Mouse (Mus musculus) erythroblast, embryonic 14.5 days (primary cell): Measurements from ENCODE around the gene Ppm1l.

Source experiments
- GATA1 ChIP-seq: IDR thresholded peaks from 2 replicates; pipeline ENCODE4 v1.6.1; 2012; ENCODE audit warnings: low read length, inconsistent platforms, mixed read lengths
- TAL1 ChIP-seq: IDR thresholded peaks from 3 replicates; pipeline ENCODE4 v1.6.1; 2012; ENCODE audit warnings: low read length, inconsistent platforms, mixed read lengths

DNA sequence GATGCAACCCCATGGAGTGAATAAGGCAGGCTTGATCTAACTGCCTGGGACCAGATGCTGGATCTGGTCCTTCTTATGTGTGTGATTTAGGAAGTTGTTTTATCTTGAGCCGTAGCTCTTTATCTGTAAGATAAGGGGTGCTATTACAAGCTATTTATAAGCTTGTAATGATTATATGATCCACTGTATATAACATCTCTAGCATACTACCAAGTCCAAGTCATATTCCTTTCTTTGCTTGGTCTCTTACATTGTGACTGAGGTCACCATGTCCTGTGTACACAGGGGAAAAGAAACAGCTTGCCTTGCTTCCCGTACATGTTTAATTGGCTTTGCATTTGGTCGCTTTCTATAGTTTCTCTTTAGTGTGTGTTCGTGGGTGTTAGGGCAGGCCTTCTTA lies 46.2 kb downstream of the Ppm1l start:
- TF ChIP-seq GATA1 = no peak
- no peak for TF ChIP-seq TAL1
